Mouse (Mus musculus) heart, adult 18-20 months (tissue): ENCODE measurements around the gene Olfr749. TPM values are rescaled to one million over a fixed set of nuclear protein-coding genes. Genes with fewer than 3 reads are reported as not detected.
"Not testable (repeated sequence)": the region's sequence is repeated elsewhere in the genome, so short reads cannot be mapped to it uniquely, and the experiment has no call there.

Experiments
- DNase-seq, 2 experiments: peaks; one replicate each; pipeline ENCODE4 v3.0.0; 2021 to 2022; ENCODE audit warnings: mixed read lengths in 1 of 2
- long read RNA-seq, 2 experiments: library from polyadenylated mRNA; stranded (forward); transcript quantifications; one replicate each; pipeline ENCODE4 v2.0.0; 2021
- total RNA-seq, 2 experiments: library from RNA; stranded (reverse); gene quantifications; 2 replicates each; pipeline ENCODE4 v1.2.3; 2021

Gene Olfr749
- not detected for total RNA-seq
- long read RNA-seq, experiment 1 = 0 reads
- long read RNA-seq, experiment 2 = 0 reads

- no peak for DNase-seq
These were observed at the start of gene Olfr749 for GRCm38 (mm10) chr14:50744994-50745393. Gene Olfr749 (minus strand): TSS chr14:50745094.

GRCm38 (mm10) chr14:50788157-50788556, 43.3 kb upstream of the Olfr749 start:
- no peak for DNase-seq

- DNase-seq = peak; percentile 90 to 98
These were observed 40.4 kb upstream of the Olfr749 start, which contains the start of gene Ttc5 for GRCm38 (mm10) chr14:50785251-50785637. Gene Ttc5 (minus strand): TSS chr14:50785519.

GRCm38 (mm10) chr14:50784391-50785250, 39.7 kb upstream of the Olfr749 start:
- DNase-seq = no peak

GRCm38 (mm10) chr14:50782166-50782565, 37.3 kb upstream of the Olfr749 start:
- no peak for DNase-seq

- peak in 1 of 2 experiments; percentile 19 for DNase-seq
These were observed 26.4 kb upstream of the Olfr749 start for GRCm38 (mm10) chr14:50771342-50771741.

GRCm38 (mm10) chr14:50765736-50766135, 20.8 kb upstream of the Olfr749 start:
- DNase-seq = no peak

GRCm38 (mm10) chr14:50758416-50759085, 13.7 kb upstream of the Olfr749 start:
- DNase-seq = no peak

- no peak for DNase-seq
These were observed 3.3 kb downstream of the Olfr749 start for GRCm38 (mm10) chr14:50741584-50741983.

GRCm38 (mm10) chr14:50740334-50740733, 4.6 kb downstream of the Olfr749 start:
- DNase-seq = no peak

- DNase-seq = not testable (repeated sequence)
These were observed 22.5 kb downstream of the Olfr749 start for GRCm38 (mm10) chr14:50722371-50722770.

GRCm38 (mm10) chr14:50719875-50720274, 25.0 kb downstream of the Olfr749 start:
- DNase-seq = not testable (repeated sequence)

- DNase-seq = no peak
These were observed 37.8 kb downstream of the Olfr749 start, which contains the start of gene Olfr748 for GRCm38 (mm10) chr14:50707073-50707472. Gene Olfr748 (plus strand): TSS chr14:50707373.

GRCm38 (mm10) chr14:50693106-50693505, 51.8 kb downstream of the Olfr749 start, which contains the start of gene Olfr747:
Gene Olfr747 (minus strand): TSS chr14:50693206.
- no peak for DNase-seq

Other genes starting within 250 kb of the Olfr749 start
- gene Olfr742, start 241.5 kb downstream of the Olfr749 start, total RNA-seq = not detected
- gene Olfr743, start 223.3 kb downstream of the Olfr749 start, total RNA-seq = not detected
- not detected for gene Olfr744, start 130.2 kb downstream of the Olfr749 start, total RNA-seq
- gene Olfr745, start 105.7 kb downstream of the Olfr749 start, total RNA-seq = not detected
- not detected for gene Olfr746, start 98.0 kb downstream of the Olfr749 start, total RNA-seq
- not detected for gene Olfr747, start 51.9 kb downstream of the Olfr749 start, total RNA-seq
- gene Olfr748, start 37.7 kb downstream of the Olfr749 start, total RNA-seq = not detected
- gene Ttc5, start 40.4 kb upstream of the Olfr749 start, total RNA-seq = 10 to 100 TPM; 11.1 to 13.5 TPM
- not detected for gene Ccnb1ip1, start 62.6 kb upstream of the Olfr749 start, total RNA-seq
- gene Parp2, start 62.7 kb upstream of the Olfr749 start, total RNA-seq = 10 to 100 TPM; 14.9 to 16.4 TPM
- 10 to 100 TPM; 10.4 to 11.6 TPM for gene Tep1, start 125.5 kb upstream of the Olfr749 start, total RNA-seq
- gene Klhl33, start 152.4 kb upstream of the Olfr749 start, total RNA-seq = 10 to 100 TPM; 17.0 to 21.9 TPM
- gene Osgep, start 179.8 kb upstream of the Olfr749 start, total RNA-seq = 10 to 100 TPM; 70.2 to 74.5 TPM
- gene Apex1, start 179.9 kb upstream of the Olfr749 start, total RNA-seq = 10 to 100 TPM; 27.0 to 31.7 TPM
- gene Pip4p1, start 185.8 kb upstream of the Olfr749 start, total RNA-seq = 10 to 100 TPM; 20.5 to 25.8 TPM
- 10 to 100 TPM; 11.4 to 14.8 TPM for gene Pnp, start 186.0 kb upstream of the Olfr749 start, total RNA-seq
- 10 to 100 TPM; 15.7 to 16.5 TPM for gene Gm49342, start 199.4 kb upstream of the Olfr749 start, total RNA-seq
- 1 to 10 TPM in 1 of 2 experiments, under 1 TPM in 1; 0.89 to 1.0 TPM for gene Pnp2, start 210.9 kb upstream of the Olfr749 start, total RNA-seq